Mouse (Mus musculus) cerebellum, adult 9-11 months (tissue): Measurements from ENCODE around the gene Gm4177.
"Not testable (repeated sequence)": the region's sequence is repeated elsewhere in the genome, so short reads cannot be mapped to it uniquely, and the experiment has no call there.

Experiments
- DNase-seq: peaks from one replicate; pipeline ENCODE4 v3.0.0; 2022

The Gm4177 gene

DNA sequence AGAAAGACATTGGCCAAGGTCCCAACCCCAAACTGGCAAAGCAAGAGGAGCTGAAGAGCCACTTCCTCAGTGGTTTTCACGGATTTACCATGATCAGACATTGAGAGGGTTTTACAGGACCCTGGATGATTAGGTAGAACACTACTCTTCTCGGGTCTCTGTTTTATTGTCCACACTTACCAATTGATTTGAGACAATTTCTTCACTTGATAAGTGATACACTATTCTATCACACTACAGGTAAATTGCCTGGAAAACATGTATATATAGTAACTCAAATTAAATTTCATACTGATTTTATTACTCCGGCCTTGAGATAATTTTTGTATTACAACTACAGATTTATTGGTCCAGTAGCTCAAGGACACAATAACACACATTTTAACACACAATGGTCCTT is at the start of gene Gm4177:
Gene Gm4177 (minus strand): TSS at position 101 of the 400 bp plus-strand sequence.
- DNase-seq = not testable (repeated sequence)

DNA sequence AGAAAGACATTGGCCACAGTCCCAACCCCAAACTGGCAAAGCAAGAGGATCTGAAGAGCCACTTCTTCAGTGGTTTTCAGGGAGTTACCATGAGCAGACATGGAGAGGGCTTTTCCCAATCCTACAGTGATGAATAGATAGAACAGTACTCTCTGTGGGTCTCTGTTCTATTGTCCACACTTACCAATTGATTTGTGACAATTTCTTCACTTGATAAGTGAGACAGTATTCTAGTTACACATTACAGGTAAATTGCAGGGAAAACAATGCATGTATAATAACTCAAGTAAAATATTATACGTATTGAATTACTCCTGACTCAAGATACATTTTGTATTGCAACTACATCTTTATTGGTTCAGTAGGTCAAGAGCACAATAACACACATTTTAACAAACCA is 47.6 kb upstream of the Gm4177 start, which contains the start of gene Gm5725:
Gene Gm5725 (minus strand): TSS at position 101 of the 400 bp plus-strand sequence.
- DNase-seq = not testable (repeated sequence)

DNA sequence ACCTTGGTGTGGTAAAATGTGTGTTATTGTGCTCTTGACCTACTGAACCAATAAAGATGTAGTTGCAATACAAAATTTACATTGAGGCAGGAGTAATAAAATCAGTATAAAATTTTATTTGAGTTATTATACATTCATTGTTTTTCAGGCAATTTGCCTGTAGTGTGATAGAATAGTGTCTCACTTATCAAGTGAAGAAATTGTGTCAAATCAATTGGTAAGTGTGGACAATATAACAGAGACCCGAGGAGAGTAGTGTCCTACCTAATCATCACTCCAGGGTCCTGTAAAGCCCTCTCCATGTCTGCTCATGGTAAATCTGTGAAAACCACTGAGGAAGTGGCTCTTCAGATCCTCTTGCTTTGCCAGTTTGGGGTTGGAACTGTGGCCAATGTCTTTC is 35.5 kb upstream of the Gm4177 start, which contains the start of gene Vmn1r135:
Gene Vmn1r135 (plus strand): TSS at position 301 of the 400 bp plus-strand sequence.
- not testable (repeated sequence) for DNase-seq

DNA sequence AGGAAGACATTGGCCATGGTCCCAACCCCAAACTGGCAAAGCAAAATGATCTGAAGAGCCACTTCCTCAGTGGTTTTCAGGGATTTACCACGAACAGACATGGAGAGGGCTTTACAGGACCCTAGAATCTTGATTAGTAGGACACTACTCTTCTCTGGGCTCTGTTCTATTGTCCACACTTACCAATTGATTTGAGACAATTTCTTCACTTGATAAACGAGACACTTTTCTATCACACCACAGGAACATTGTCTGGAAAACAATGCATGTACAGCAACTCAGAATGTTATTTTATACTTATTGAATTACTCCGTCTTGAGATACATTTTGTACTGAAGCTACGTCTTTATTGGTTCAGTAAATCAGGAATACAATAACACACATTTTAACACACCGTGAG is 35.2 kb downstream of the Gm4177 start, which contains the start of gene Gm4175:
Gene Gm4175 (minus strand): TSS at position 101 of the 400 bp plus-strand sequence.
- DNase-seq = not testable (repeated sequence)
